Mouse (Mus musculus) C2C12 (cell line): Measurements from ENCODE around the gene Slc22a5.

Experiments used
- FOSL1 ChIP-seq: IDR thresholded peaks from one replicate; pipeline ENCODE4 v1.8.0; 2011; ENCODE audit warnings: mild to moderate bottlenecking, low read length; ENCODE audit not compliant: poor library complexity, insufficient read depth, severe bottlenecking
- MYOG ChIP-seq: IDR thresholded peaks from one replicate; pipeline ENCODE4 v1.6.1; 2011; ENCODE audit not compliant: control insufficient read depth, insufficient read length; ENCODE audit errors: extremely low read depth

GRCm38 (mm10) chr11:53839663-53840642, 51.5 kb downstream of the Slc22a5 start:
- TF ChIP-seq FOSL1 = no peak
- no peak for TF ChIP-seq MYOG
